Mouse (Mus musculus) embryonic facial prominence, embryonic 11.5 days (tissue): ENCODE measurements around the gene Pax5. TPM values are rescaled to one million over a fixed set of nuclear protein-coding genes. Genes with fewer than 3 reads are reported as not detected.

Experiments used
- ATAC-seq: fragments of 200-750 bp; cut with Nextera tagmentation; replicated peaks from 2 replicates; pipeline ENCODE4 v1.8.0; 2017; ENCODE audit warnings: low read depth; ENCODE audit not compliant: insufficient number of reproducible peaks, low FRiP score, low TSS enrichment
- DNase-seq: peaks from one replicate; pipeline ENCODE4 v3.0.0-alpha.2; 2015; ENCODE audit warnings: low spot score
- H3K27ac ChIP-seq: fragments of 300-500 bp; sonication (generic); replicated peaks from 2 replicates; pipeline ENCODE4 v1.5.1; 2014; ENCODE audit warnings: mild to moderate bottlenecking, low read depth, low read length, control low read depth
- H3K27me3 ChIP-seq: fragments of 300-500 bp; sonication (generic); 2 replicates; pipeline ENCODE4 v1.6.1; 2014; ENCODE audit warnings: mild to moderate bottlenecking, low read length, moderate library complexity, mixed read lengths; ENCODE audit not compliant: control insufficient read depth, insufficient read depth
- H3K36me3 ChIP-seq: fragments of 300-500 bp; sonication (generic); replicated peaks from 2 replicates; pipeline ENCODE4 v1.6.1; 2014; ENCODE audit warnings: low read depth, mild to moderate bottlenecking, low read length, moderate library complexity, mixed read lengths; ENCODE audit not compliant: control insufficient read depth, insufficient read depth
- H3K4me1 ChIP-seq: fragments of 300-500 bp; sonication (generic); 2 replicates; pipeline ENCODE4 v1.6.1; 2014; ENCODE audit warnings: low read length, mixed read lengths; ENCODE audit not compliant: control insufficient read depth, insufficient read depth
- H3K4me2 ChIP-seq: fragments of 300-500 bp; sonication (generic); 2 replicates; pipeline ENCODE4 v1.6.1; 2014; ENCODE audit warnings: low read depth, mild to moderate bottlenecking, control low read depth, low read length, moderate library complexity
- H3K4me3 ChIP-seq: fragments of 300-500 bp; sonication (generic); 2 replicates; pipeline ENCODE4 v1.5.1; 2014; ENCODE audit warnings: low read depth, low read length, control low read depth
- H3K9ac ChIP-seq: fragments of 300-500 bp; sonication (generic); replicated peaks from 2 replicates; pipeline ENCODE4 v1.6.1; 2014; ENCODE audit warnings: mild to moderate bottlenecking, control low read depth, low read length
- H3K9me3 ChIP-seq: fragments of 300-500 bp; sonication (generic); replicated peaks from 2 replicates; pipeline ENCODE4 v1.6.1; 2016; ENCODE audit warnings: mild to moderate bottlenecking, low read length, inconsistent platforms, mixed read lengths; ENCODE audit not compliant: control insufficient read depth
- WGBS: fragments of 180-500 bp; shearing (Covaris S2); extraction: QIAGEN DNeasy Blood & Tissue Kit; methylation state at CpG from one replicate; pipeline ENCODE4 v1.1.7; 2014; 5-methylcytosine and 5-hydroxymethylcytosine counted together
- polyA plus RNA-seq: library from polyadenylated mRNA; unstranded; fragments of >200 nt; fragmentation: Nextera tagmentation; extraction: Ambion mirVana; gene quantifications from 2 replicates; pipeline ENCODE4 v1.2.1, GENCODE M21; 2014

The Pax5 gene
- polyA plus RNA-seq, 1 experiment from 2014 or later = 0.72 TPM

DNA sequence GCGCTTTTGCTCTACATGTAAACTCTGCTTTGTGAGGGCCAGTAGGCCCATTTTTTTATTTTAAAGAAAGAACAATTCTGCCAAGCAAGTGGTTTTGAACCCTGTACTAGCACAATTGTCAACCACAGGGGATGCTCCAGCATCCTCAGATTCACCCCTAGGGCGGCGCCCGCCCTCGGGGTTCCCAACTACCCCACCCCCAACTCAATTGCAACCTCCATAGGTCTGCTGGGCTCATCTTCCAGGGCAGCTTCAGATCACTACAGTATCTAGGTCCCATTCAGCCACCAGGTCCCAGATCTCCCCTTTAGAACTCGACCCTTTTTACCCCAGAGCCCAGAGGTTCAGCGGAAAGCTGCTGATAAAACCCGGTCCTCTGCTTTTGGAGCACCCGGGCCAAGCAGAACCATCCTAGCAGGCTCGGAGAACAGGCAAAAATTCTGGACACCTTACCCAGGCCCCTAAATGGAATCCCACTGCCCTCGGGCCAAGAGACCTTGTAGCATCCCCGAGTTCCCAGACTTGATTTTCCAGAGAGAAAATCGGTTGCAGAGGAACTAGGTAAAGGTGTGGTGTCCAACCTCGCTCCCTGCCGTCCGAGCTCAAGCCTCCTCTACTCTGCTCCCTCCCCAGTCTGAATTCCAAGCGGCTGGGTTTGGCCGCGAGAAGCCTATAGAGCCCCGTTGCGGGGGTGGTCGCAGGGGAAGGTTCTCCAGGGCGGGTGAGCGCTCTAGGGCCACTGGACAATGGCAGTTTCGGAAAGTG lies 1.0 kb upstream of the Pax5 start:
- Histone ChIP-seq H3K4me2 (no peak overlapping the region), H3K9me3 (no peaks in the 10 kb centered on the region), H3K9ac (no peak overlapping the region), H3K4me3 (no peak overlapping the region), H3K27me3 (peaks cover 70% of the 10 kb centered on the region), H3K36me3 (no peaks in the 10 kb centered on the region), H3K4me1 (no peaks in the 10 kb centered on the region), H3K27ac (no peak overlapping the region)
- ATAC-seq = no peak
- WGBS = 1% methylated on average over 25 of the region's 25 CpGs
- peak; percentile 14 for DNase-seq

- DNase-seq = peak; percentile 31
- Histone ChIP-seq H3K4me3 (no peak overlapping the region), H3K4me1 (no peaks in the 10 kb centered on the region)
Measured at GRCm38 (mm10) chr4:44710701-44711097, 412 bp upstream of the Pax5 start.

GRCm38 (mm10) chr4:44709091-44709695 lies 1.1 kb downstream of the Pax5 start:
- Histone ChIP-seq H3K4me1 (no peaks in the 10 kb centered on the region), H3K27ac (no peak overlapping the region), H3K9me3 (no peaks in the 10 kb centered on the region), H3K27me3 (peaks cover 83% of the 10 kb centered on the region), H3K36me3 (no peaks in the 10 kb centered on the region), H3K4me2 (no peak overlapping the region), H3K4me3 (no peak overlapping the region), H3K9ac (no peak overlapping the region)
- DNase-seq = no peak
- no peak for ATAC-seq

More at GRCm38 (mm10) chr4:44710701-44711097, 412 bp upstream of the Pax5 start:
- no peak for ATAC-seq
- Histone ChIP-seq H3K27ac (no peak overlapping the region), H3K36me3 (no peaks in the 10 kb centered on the region), H3K9ac (no peak overlapping the region), H3K9me3 (no peaks in the 10 kb centered on the region), H3K4me2 (no peak overlapping the region), H3K27me3 (peaks cover 76% of the 10 kb centered on the region)
- 2% methylated on average over 30 of the region's 30 CpGs for WGBS

GRCm38 (mm10) chr4:44708311-44708710 lies 2.0 kb downstream of the Pax5 start:
- DNase-seq (no peak), ATAC-seq (no peak)
- no peak overlapping the region for H3K4me2 ChIP-seq
- H3K9ac ChIP-seq = no peak overlapping the region
- peaks cover 86% of the 10 kb centered on the region for H3K27me3 ChIP-seq
- H3K36me3 ChIP-seq = no peaks in the 10 kb centered on the region
- peaks cover 6% of the 10 kb centered on the region for H3K4me1 ChIP-seq
- H3K9me3 ChIP-seq = no peaks in the 10 kb centered on the region
- H3K4me3 ChIP-seq = no peak overlapping the region
- 49% methylated on average over 8 of the region's 8 CpGs for WGBS
- H3K27ac ChIP-seq = no peak overlapping the region

- Histone ChIP-seq H3K9ac (no peak overlapping the region), H3K36me3 (no peaks in the 10 kb centered on the region), H3K27ac (no peak overlapping the region), H3K4me1 (peaks cover 7% of the 10 kb centered on the region), H3K9me3 (no peaks in the 10 kb centered on the region), H3K4me3 (no peak overlapping the region), H3K27me3 (peaks cover 90% of the 10 kb centered on the region), H3K4me2 (no peak overlapping the region)
- ATAC-seq (no peak), DNase-seq (no peak)
- 31% methylated on average over 1 of the region's 1 CpGs for WGBS
Measured at GRCm38 (mm10) chr4:44706865-44707264, 3.4 kb downstream of the Pax5 start.

DNA sequence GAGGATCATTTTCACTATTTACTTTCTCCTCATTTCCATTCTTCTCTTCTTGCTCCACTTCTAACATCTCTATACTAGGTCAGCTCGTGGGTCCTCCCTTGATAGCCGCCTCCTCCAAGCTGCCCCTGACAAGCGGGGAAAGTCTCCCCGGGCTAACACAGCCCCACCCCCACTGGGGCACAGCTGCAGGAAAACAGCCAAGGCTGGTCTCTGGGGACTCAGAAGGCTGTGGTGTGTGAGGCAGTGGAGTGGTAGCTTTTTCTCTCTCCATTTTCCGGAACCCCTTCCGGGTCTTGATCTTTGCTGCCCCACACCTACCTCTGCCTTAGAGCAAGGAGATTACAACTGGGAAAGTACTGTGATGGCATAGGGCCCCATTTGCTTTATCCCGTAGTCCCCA lies 4.3 kb downstream of the Pax5 start:
- Histone ChIP-seq H3K27me3 (peaks cover 89% of the 10 kb centered on the region), H3K9ac (no peak overlapping the region), H3K27ac (no peak overlapping the region), H3K9me3 (no peaks in the 10 kb centered on the region), H3K36me3 (no peaks in the 10 kb centered on the region), H3K4me1 (peaks cover 7% of the 10 kb centered on the region), H3K4me2 (no peak overlapping the region), H3K4me3 (no peak overlapping the region)
- 3% methylated on average over 7 of the region's 7 CpGs for WGBS
- no peak for DNase-seq
- ATAC-seq = no peak

- WGBS = 5% methylated on average over 3 of the region's 3 CpGs
- H3K36me3 ChIP-seq = no peaks in the 10 kb centered on the region
- no peak for ATAC-seq
- H3K4me3 ChIP-seq = no peak overlapping the region
- no peaks in the 10 kb centered on the region for H3K9me3 ChIP-seq
- no peak overlapping the region for H3K27ac ChIP-seq
- peaks cover 7% of the 10 kb centered on the region for H3K4me1 ChIP-seq
- H3K9ac ChIP-seq = no peak overlapping the region
- H3K27me3 ChIP-seq = peaks cover 93% of the 10 kb centered on the region
- no peak overlapping the region for H3K4me2 ChIP-seq
- DNase-seq = peak; percentile 4
Measured at GRCm38 (mm10) chr4:44705151-44705550, 5.1 kb downstream of the Pax5 start.

GRCm38 (mm10) chr4:44704369-44704745 lies 5.9 kb downstream of the Pax5 start:
- ATAC-seq (peak; percentile 97), DNase-seq (peak; percentile 96)
- peak overlapping the region; percentile 70 for H3K4me2 ChIP-seq
- no peaks in the 10 kb centered on the region for H3K36me3 ChIP-seq
- WGBS = under 1% methylated on average over 38 of the region's 38 CpGs
- no peak overlapping the region for H3K27ac ChIP-seq
- peaks cover 7% of the 10 kb centered on the region for H3K4me1 ChIP-seq
- peaks cover 93% of the 10 kb centered on the region for H3K27me3 ChIP-seq
- peak overlapping the region; percentile 37 for H3K4me3 ChIP-seq
- no peak overlapping the region for H3K9ac ChIP-seq
- H3K9me3 ChIP-seq = no peaks in the 10 kb centered on the region
